Mouse (Mus musculus): ENCODE results near the gene Paqr3.

The Paqr3 gene

GRCm38 (mm10) chr5:97111207-97111910 lies at the start of gene Paqr3:
Paqr3 (minus strand) TSS chr5:97111596.
- peak; percentile 91 for DNase-seq (ENCODE audit: low spot score)

GRCm38 (mm10) chr5:97154688-97155087 lies 43.3 kb upstream of the Paqr3 start:
- no peak for DNase-seq (ENCODE audit: low spot score)

GRCm38 (mm10) chr5:97135331-97135730 lies 23.9 kb upstream of the Paqr3 start:
- no peak for DNase-seq (ENCODE audit: low spot score)

GRCm38 (mm10) chr5:97129589-97129988 lies 18.2 kb upstream of the Paqr3 start:
- no peak for DNase-seq (ENCODE audit: low spot score)

- DNase-seq (ENCODE audit: low spot score), result no peak
Measured at GRCm38 (mm10) chr5:97128242-97129226, 17.1 kb upstream of the Paqr3 start.

- no peak for DNase-seq (ENCODE audit: low spot score)
Measured at GRCm38 (mm10) chr5:97127284-97127683, 15.9 kb upstream of the Paqr3 start.

GRCm38 (mm10) chr5:97126005-97126404 lies 14.6 kb upstream of the Paqr3 start:
- peak; percentile 23 for DNase-seq (ENCODE audit: low spot score)

GRCm38 (mm10) chr5:97125459-97125970 lies 14.1 kb upstream of the Paqr3 start:
- no peak for DNase-seq (ENCODE audit: low spot score)

- DNase-seq (ENCODE audit: low spot score), result no peak
Measured at GRCm38 (mm10) chr5:97124977-97125376, 13.6 kb upstream of the Paqr3 start.

GRCm38 (mm10) chr5:97110697-97111096 lies 699 bp downstream of the Paqr3 start:
- no peak for DNase-seq (ENCODE audit: low spot score)

GRCm38 (mm10) chr5:97110133-97110532 lies 1.3 kb downstream of the Paqr3 start:
- no peak for DNase-seq (ENCODE audit: low spot score)

- no peak for DNase-seq (ENCODE audit: low spot score)
Measured at GRCm38 (mm10) chr5:97108333-97108732, 3.1 kb downstream of the Paqr3 start.

- DNase-seq (ENCODE audit: low spot score), result no peak
Measured at GRCm38 (mm10) chr5:97099954-97100353, 11.4 kb downstream of the Paqr3 start.

GRCm38 (mm10) chr5:97097631-97098041 lies 13.8 kb downstream of the Paqr3 start:
- DNase-seq (ENCODE audit: low spot score), result no peak

GRCm38 (mm10) chr5:97095335-97095734 lies 16.1 kb downstream of the Paqr3 start:
- no peak for DNase-seq (ENCODE audit: low spot score)

GRCm38 (mm10) chr5:97092970-97093369 lies 18.4 kb downstream of the Paqr3 start:
- no peak for DNase-seq (ENCODE audit: low spot score)

GRCm38 (mm10) chr5:97090034-97090784 lies 21.2 kb downstream of the Paqr3 start:
- no peak for DNase-seq (ENCODE audit: low spot score)

GRCm38 (mm10) chr5:97089426-97089825 lies 22.0 kb downstream of the Paqr3 start:
- no peak for DNase-seq (ENCODE audit: low spot score)

- no peak for DNase-seq (ENCODE audit: low spot score)
Measured at GRCm38 (mm10) chr5:97088231-97088630, 23.2 kb downstream of the Paqr3 start.

- no peak for DNase-seq (ENCODE audit: low spot score)
Measured at GRCm38 (mm10) chr5:97087746-97088145, 23.6 kb downstream of the Paqr3 start.

GRCm38 (mm10) chr5:97087030-97087630 lies 24.3 kb downstream of the Paqr3 start:
- no peak for DNase-seq (ENCODE audit: low spot score)

GRCm38 (mm10) chr5:97085071-97085470 lies 26.3 kb downstream of the Paqr3 start:
- DNase-seq (ENCODE audit: low spot score), result no peak

Measured in T-cell, adult 2 months (primary cell).